Mouse (Mus musculus) frontal cortex, postnatal 10 days (tissue): Measurements from ENCODE around the gene Mgat4d.
"Not testable (repeated sequence)": the region's sequence is repeated elsewhere in the genome, so short reads cannot be mapped to it uniquely, and the experiment has no call there.

Experiments
- DNase-seq, 2 experiments: peaks; one replicate each; pipeline ENCODE4 v3.0.0; 2022; ENCODE audit warnings: low spot score in 2 of 2, mixed read lengths in 1 of 2

Gene Mgat4d

GRCm38 (mm10) chr8:83390006-83390701 lies 41.9 kb downstream of the Mgat4d start:
- DNase-seq = no peak

DNA sequence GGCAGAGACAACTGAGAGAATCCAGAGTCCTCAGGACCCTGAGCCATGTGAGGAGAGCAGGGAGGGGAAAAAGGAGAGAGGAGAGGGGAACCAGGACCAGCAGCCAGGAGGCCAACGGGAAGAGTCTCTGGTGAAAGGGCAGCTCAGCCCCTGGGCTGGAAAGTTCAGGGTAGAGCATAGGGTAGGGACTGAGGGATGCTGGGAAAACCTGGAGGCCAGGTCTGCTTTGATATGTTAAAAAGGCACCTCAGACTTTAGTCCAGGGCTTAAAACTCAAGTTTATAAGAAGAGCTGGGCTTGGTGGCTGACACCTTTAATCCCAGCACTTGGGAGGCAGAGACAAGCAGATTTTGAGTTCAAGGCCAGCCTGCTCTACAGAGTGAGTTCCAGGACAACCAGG lies 44.2 kb downstream of the Mgat4d start:
- no peak for DNase-seq

DNA sequence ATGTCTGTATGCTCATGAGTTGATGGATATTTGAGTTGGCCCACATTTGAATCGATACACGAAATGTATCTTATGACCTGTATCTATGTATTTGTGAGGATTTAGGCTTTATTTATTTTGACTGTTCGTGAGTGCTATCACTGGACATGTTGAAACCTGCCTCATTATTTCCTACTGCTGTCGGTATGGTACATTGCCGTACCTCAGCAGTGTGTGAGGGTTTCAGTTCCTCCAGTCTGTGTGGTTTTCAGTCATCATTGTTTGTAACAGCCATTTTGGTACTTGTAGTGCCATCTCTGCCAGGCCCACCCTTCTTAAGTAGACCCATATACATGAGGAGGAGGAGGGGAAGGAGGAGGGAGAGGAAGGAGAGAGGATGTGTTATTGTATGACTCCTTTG lies 46.1 kb downstream of the Mgat4d start:
- no peak for DNase-seq

DNA sequence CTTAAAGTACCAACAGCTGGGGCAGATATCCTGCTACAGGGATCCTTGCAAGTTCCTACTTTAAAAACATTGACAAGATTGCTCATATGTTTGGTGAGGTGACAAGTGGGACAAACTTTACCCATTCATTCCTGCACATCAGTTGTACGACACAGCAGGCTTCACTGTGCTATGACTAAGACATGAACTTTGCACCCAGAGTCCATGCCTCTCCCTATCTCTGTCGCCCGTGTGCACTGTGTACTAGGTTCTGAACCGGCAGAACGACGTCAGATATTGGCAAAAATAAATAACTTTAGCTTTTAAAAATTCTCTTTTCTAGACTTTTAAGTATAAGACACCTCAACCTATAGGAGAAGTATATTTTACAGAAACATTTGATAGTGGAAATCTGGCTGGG lies 48.4 kb downstream of the Mgat4d start:
- no peak for DNase-seq

- no peak for DNase-seq
Measured at GRCm38 (mm10) chr8:83397726-83398125, 49.5 kb downstream of the Mgat4d start.

DNA sequence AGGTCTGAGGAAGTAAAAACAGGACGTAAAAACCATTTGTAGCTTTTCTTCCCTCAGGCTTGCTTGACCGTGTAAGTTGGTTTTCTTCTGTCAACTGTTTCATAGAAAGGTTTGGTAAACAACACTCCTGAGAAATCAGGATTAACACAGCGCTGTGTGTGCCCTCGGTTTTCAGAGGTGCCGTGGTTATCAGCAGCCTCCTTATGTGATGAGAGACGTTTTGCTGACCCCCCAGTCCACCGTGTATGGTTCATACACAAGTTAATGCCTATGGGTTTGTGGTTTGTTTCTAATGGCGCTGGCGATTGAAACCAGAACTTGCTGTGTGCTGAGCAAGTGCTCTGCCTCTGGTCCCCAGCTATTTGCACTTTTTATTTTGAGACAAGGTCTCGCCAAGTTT lies 57.3 kb downstream of the Mgat4d start:
- no peak for DNase-seq

GRCm38 (mm10) chr8:83406836-83407235 lies 58.6 kb downstream of the Mgat4d start:
- DNase-seq = no peak

GRCm38 (mm10) chr8:83408496-83408895 lies 60.2 kb downstream of the Mgat4d start:
- no peak for DNase-seq

GRCm38 (mm10) chr8:83416878-83417277 lies 68.6 kb downstream of the Mgat4d start:
- DNase-seq = no peak

DNA sequence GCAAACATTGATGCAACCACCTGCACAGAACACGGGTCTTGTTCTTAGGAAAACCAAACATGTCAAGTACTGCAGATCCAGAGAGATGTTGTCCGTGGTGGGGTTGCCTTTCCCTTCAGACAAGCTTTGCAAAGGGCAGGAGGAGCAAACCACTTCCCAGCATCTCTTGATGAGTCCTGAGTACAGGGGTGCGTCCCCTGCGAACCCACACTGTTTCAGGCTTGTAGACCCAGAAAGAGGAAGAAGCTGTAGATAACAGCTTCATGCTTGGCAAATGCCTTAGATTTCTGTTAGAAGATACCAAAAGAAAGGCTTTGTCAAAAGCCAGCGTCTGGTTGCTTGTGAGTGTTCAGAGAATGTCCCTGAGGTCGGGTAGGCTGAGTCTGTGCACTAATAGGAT lies 69.7 kb downstream of the Mgat4d start:
- no peak for DNase-seq

- no peak for DNase-seq
Measured at GRCm38 (mm10) chr8:83418805-83419516, 70.7 kb downstream of the Mgat4d start.

DNA sequence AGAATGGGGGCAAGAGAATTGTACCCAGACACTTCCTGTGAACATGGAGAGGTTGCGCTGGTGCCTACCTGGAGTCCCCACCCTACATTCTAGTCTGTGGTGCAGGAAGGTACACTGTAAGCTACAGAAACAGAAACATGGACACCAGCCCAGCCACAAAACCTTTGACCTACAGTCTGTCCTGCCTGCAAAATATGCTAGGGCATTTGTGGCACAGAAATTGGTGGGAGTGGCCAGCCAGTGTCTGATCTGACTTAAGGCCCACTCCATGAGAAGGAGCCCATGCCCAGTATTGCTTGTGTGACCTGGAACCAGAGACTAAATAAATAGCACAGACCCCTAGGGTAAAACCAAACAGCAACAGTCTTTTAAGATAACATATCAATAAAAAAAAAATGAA lies 73.1 kb downstream of the Mgat4d start:
- no peak for DNase-seq

DNA sequence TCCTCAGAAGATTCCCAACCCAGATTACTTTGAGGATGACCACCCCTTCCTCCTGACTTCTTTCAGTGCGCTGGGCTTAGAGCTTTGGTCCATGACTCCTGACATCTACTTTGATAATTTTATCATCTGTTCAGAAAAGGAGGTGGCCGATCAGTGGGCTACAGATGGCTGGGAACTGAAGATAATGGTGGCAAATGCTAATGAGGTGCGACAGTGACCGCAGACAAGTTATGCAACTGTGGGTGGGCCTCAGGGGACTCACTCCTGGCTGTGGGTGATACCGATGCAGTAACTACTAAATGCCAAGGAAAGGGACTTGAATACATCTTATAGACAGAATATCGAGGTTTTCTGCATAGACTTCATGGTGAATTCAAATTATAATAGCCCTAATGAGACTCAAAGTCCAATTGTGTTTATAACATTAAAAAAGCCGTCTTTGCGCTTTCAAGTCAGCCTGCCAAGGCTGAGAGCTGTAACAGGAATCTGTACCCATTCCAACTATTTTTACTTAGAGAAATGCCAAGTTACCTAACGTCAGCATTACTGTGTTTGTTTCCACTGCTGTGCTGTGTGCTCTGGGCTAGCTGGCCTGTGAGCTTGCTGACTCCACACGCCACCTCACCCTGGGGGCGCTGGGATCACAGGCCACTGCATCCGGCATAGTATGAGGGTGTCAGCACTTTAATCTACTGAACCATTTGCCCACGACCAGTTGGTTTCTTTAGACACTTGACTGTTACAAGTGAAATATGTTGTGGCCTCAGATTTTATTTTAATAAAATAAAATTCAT lies 75.0 kb downstream of the Mgat4d start:
- DNase-seq = no peak

GRCm38 (mm10) chr8:83425202-83425601 lies 76.9 kb downstream of the Mgat4d start:
- no peak for DNase-seq

- no peak for DNase-seq
Measured at GRCm38 (mm10) chr8:83426104-83426759, 78.0 kb downstream of the Mgat4d start.

- DNase-seq = no peak
Measured at GRCm38 (mm10) chr8:83426949-83427348, 78.7 kb downstream of the Mgat4d start.

DNA sequence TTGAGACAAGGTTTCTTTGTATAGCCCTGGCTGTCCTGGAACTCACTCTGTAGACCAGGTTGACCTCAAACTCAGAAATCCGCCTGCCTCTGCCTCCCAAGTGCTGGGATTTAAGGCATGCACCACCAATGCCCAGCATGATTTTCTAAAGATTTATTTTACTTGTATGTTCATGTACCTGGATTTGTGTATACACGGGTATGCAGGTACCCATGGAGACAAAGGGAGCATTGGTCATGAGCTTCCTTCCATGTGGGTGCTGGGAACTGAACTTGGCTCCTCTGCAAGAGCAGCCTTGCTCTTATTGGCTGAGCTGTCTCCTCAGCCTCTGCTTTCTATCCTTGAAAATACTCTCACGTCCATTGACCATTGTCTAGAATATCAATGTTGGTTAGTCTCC lies 80.3 kb downstream of the Mgat4d start:
- DNase-seq = not testable (repeated sequence)

- no peak for DNase-seq
Measured at GRCm38 (mm10) chr8:83429071-83429524, 80.8 kb downstream of the Mgat4d start.
